Mouse (Mus musculus) kidney, adult 9 months (tissue): Measurements from ENCODE around the gene H2-T23.
A peak's percentile ranks its signal among the peaks of the same experiment; 100 is the strongest.
"Not testable (repeated sequence)": the region's sequence is repeated elsewhere in the genome, so short reads cannot be mapped to it uniquely, and the experiment has no call there.

Experiments used
- DNase-seq: peaks from one replicate; pipeline ENCODE4 v3.0.0; 2022

The H2-T23 gene

GRCm38 (mm10) chr17:36022922-36023321, 9.7 kb downstream of the H2-T23 start:
- DNase-seq = no peak

DNA sequence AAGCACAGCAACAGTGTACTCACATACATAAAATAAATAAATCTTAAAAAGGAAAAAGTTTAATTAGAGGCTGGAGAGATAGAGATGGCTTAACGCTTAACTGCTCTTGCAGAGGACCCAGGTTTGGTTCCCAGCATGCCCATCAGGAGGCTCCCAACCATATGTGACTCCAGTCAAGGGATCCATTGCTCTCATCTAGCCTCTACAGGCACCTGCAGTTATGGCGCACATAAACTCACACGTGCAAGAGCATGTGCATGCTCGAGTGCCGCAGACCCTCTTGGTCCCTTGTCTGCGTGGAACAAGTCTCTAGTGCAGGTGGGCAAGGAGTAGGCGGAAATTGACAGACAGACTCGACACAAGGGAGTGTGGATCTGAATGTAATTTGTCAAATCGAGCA, 10.6 kb downstream of the H2-T23 start:
- no peak for DNase-seq

DNA sequence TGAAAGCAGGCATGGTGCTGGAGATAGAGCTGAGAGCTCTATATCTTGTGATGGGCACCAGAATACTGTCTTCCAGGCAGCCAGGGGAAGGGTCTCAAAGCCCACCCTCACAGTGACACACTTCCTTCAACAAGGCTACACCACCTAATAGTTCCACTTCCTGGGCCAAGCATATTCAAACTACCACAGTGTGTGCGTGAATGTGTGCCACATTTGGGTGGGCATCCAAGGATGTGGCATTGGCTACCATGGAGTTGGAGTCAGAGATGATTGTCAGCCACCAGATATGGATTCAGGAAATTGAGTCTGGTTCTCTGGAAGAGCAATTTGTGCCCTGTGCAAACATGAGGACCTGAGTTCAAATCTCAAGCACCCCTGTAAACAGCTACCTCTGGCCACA, 11.3 kb downstream of the H2-T23 start:
- DNase-seq = no peak

GRCm38 (mm10) chr17:36020191-36021073, 12.2 kb downstream of the H2-T23 start, which contains the start of gene H2-T24:
H2-T24 (minus strand) TSS chr17:36020560.
- DNase-seq = peak; percentile 90

- no peak for DNase-seq
Observed at GRCm38 (mm10) chr17:36019519-36019918, 13.1 kb downstream of the H2-T23 start.

DNA sequence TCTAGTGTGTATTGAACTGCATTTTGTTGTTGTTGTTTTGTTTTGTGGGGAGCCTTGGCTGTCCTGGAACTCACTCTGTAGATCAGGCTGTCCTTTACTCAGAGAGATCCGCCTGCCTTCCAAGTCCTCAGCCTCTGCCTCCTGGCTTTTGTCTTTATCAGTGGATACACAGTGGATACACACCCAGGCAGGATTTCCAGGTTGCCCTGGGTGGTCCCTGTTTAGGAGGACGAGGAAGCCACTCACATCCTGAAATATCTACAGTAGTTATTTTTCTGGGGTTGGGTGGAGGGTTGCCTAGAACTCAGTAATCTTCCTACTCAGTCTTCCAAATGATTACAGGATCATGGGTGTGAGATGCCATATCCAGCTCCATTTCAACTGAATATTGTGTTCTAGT, 13.7 kb downstream of the H2-T23 start:
- peak; percentile 52 for DNase-seq

- DNase-seq = no peak
Observed at GRCm38 (mm10) chr17:36017046-36017445, 15.6 kb downstream of the H2-T23 start.

- DNase-seq = no peak
Observed at GRCm38 (mm10) chr17:36014977-36015376, 17.7 kb downstream of the H2-T23 start.

- not testable (repeated sequence) for DNase-seq
Observed at GRCm38 (mm10) chr17:36004409-36004808, 28.2 kb downstream of the H2-T23 start.

DNA sequence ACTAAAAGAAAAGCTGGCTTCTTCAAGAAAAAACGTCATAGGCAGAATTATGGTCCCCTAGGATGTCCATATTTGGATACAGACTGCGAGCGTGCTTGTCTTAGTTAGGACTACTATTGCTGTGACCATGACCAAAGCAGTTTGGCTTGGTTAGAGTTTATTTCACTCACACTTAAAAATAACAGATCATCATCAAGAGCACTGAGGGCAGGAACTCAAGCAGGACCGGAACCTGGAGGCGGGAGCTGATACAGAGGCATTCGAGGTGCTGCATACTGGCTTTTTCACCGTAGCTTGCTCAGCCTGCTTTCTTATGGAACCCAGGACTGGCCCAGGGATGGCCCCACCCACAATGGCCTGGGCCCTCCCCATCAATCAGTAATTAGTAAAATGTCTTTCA, 29.3 kb downstream of the H2-T23 start:
- DNase-seq = no peak

- no peak for DNase-seq
Observed at GRCm38 (mm10) chr17:36001966-36002365, 30.7 kb downstream of the H2-T23 start.

DNA sequence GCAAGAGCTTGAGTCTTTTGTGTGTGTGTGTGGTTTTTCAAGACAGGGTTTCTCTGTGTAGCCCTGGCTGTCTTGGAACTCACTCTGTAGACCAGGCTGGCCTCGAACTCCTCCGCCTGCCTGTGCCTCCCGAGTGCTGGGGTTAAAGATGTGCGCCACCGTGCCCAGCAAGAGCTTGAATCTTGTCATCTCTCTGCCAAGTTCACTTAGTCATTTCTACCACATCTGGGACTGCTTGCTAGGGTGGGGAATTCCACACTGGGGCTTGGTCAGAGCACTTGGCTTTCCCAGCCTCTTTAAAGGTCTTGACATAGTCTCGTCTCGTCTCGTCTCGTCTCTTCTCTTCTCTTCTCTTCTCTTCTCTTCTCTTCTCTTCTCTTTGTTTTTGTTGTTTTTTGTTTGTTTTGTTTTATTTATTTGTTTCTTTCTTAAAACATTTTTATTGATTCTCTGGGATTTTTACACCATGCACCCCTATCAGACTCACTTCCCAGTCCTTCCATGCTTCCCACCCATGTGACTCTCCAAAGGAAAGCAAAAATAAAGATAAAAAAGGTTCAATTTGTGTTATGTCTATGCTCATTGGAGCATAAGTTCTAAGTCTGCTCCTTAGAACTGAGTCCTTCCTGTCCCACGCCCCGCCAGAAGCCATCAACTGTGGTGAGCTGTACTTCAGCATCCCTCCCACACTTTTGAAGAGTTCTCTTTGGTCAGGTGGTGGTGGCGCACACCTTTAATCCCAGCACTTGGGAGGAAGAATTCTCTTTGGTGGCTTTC, 31.3 kb downstream of the H2-T23 start:
- DNase-seq = no peak

GRCm38 (mm10) chr17:36000349-36000748, 32.3 kb downstream of the H2-T23 start:
- no peak for DNase-seq

GRCm38 (mm10) chr17:35999356-35999755, 33.3 kb downstream of the H2-T23 start:
- DNase-seq = no peak

GRCm38 (mm10) chr17:35998545-35999305, 33.9 kb downstream of the H2-T23 start:
- DNase-seq = no peak

GRCm38 (mm10) chr17:35997713-35998510, 34.7 kb downstream of the H2-T23 start:
- DNase-seq = no peak

DNA sequence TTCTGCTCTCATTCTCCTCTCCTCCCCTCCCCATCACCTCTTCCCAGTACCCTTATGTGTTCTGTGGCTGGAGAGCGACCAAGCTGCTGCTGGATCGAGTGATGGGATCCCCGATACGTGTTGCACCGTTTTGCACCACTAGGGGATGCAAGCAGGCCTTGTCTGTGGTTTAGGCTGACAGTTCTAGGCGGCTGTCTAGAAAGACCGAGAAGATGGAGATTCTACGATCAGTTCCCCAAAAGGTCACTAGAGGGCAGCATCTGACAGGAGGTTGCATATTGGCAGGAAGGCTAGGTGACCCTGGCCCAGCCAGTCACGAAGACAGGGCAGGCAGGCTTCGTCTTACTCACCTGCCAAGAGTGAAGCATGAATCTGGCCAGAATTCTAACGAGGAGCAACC, 35.7 kb downstream of the H2-T23 start:
- peak; percentile 99 for DNase-seq

DNA sequence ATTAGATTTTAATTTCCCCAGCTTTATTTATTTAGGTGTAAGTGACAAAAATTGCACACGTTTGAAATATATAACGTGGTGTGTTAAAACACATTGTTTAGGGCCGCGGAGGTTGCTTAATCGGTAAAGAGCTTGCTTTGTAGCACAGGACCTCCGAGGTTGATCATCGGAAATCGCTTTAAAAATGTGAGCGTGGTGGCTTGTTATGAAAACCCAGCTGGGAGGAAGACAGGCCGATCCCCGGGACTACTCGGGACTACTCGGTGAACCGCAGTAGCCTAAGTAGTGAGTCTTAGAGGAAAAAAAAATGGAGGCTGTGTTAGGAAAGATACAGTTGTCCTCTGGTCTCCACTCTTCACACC, 37.8 kb downstream of the H2-T23 start:
- no peak for DNase-seq

- peak; percentile 89 for DNase-seq
Observed at GRCm38 (mm10) chr17:35994175-35994878, 38.3 kb downstream of the H2-T23 start.

GRCm38 (mm10) chr17:35993675-35994074, 39.0 kb downstream of the H2-T23 start:
- peak; percentile 76 for DNase-seq

DNA sequence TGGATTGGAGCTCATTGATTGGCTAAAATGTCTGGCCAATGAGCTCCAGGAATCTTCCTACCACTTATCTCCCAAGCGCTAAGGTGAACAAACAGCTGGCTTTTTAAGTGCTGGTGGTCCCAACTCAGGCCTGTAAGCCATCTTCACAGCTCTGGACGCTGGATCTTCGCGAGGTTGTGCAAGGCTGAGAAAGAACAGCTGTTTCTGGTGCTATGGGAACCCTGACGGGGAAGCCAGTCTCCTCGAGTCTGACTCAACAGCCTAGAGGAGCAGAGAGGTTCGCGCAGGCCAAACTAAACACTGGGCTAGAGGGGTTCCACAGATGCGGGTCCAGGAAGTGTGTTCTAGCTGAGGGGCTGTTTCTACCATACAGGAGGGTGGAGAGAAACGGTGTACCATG, 40.9 kb downstream of the H2-T23 start:
- DNase-seq = no peak

DNA sequence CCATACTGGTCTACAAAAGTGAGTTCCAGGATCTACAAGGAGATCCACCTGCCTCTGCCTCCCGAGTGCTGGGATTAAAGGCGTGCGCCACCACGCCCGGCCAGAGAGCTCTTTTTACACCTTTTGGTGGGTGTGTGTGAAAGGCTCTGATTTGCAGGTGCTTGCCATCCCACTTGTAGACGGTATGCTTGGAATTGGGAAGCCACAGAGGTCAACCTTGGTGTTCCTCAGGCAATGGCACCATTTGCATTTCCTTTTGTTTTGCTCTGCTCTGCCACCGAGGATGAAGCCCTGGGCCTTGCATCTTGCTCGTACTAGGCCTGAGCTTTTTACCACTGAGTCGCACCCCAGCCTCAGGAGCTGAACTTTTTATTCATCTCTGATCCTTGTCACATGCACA, 50.9 kb downstream of the H2-T23 start:
- no peak for DNase-seq
